Mouse (Mus musculus) neutrophil, adult 59 days (primary cell): ENCODE measurements around the gene Btbd35f4. TPM values are rescaled to one million over a fixed set of nuclear protein-coding genes. Genes with fewer than 3 reads are reported as not detected.

Source experiments
- total RNA-seq, 2 experiments: library from RNA; stranded (reverse); gene quantifications; 1 replicate in 1 of 2; 2 replicates in 1 of 2; pipeline ENCODE4 v1.2.4; 2023

The Btbd35f4 gene
- total RNA-seq: not detected

DNA sequence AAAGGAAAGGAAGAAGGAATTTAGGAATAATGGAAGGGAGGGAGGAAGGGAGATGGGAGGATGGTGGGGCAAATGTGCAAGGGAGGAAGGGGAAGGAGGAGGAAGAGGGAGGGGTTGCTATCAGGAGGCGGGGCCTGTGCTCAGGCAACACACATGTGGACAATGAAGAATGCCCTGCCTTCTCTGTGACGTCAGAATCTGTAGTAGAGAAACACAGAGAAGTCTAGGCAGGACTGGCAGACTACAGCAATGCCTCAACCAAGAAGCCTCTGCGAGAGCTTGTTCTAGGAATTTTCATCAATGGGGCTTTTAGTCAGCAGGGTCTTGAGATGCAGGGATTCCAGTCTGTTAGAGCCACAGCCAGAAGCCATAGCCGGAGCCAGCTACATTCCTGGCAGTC is at the start of gene Btbd35f4:
Gene Btbd35f4 (plus strand): TSS at position 301 of the 400 bp plus-strand sequence.

Other genes with a start within 250 kb of the Btbd35f4 start
- gene Btbd35f27, start 151.6 kb downstream of the Btbd35f4 start, total RNA-seq: not detected